Mouse (Mus musculus): ENCODE data around the gene Smurf2. TPM values are rescaled to one million over a fixed set of nuclear protein-coding genes. Genes with fewer than 3 reads are reported as not detected.
A peak's percentile ranks its signal among the peaks of the same experiment; 100 is the strongest.
"Not testable (repeated sequence)": the region's sequence is repeated elsewhere in the genome, so short reads cannot be mapped to it uniquely, and the experiment has no call there.

Smurf2 gene
- polyA plus RNA-seq, 1 experiment from 2014 or later, result 16.4 TPM

GRCm38 (mm10) chr11:106814601-106815320, 105.8 kb downstream of the Smurf2 start:
- H3K27me3 ChIP-seq (ENCODE audit: control insufficient read depth, insufficient read depth, low read depth, low read length), result no peaks in the 10 kb centered on the region
- 0 out of 2 replicates have a peak, but pooled peaks cover 2% of the 10 kb centered on the region for H3K4me1 ChIP-seq (replicated peaks; ENCODE audit: control insufficient read depth, insufficient read depth, low read length)
- ATAC-seq (ENCODE audit: low read depth), result no peak
- H3K9me3 ChIP-seq (ENCODE audit: control insufficient read depth, low read length), result no peaks in the 10 kb centered on the region
- peaks cover 44% of the 10 kb centered on the region for H3K36me3 ChIP-seq (ENCODE audit: control insufficient read depth, insufficient read depth, low read length)
- no peak overlapping the region for H3K27ac ChIP-seq (ENCODE audit: low read length)
- no peak overlapping the region for H3K4me3 ChIP-seq (ENCODE audit: low read length)
- no peak overlapping the region for H3K4me2 ChIP-seq (ENCODE audit: low read depth, low read length)
- WGBS, result 66% methylated on average over 14 of the region's 14 CpGs
- no peak overlapping the region for H3K9ac ChIP-seq (ENCODE audit: low read length)

GRCm38 (mm10) chr11:106812410-106813136, 107.9 kb downstream of the Smurf2 start:
- H3K4me1 ChIP-seq (replicated peaks; ENCODE audit: control insufficient read depth, insufficient read depth, low read length), result no peaks in the 10 kb centered on the region
- H3K27me3 ChIP-seq (ENCODE audit: control insufficient read depth, insufficient read depth, low read depth, low read length), result no peaks in the 10 kb centered on the region
- no peak overlapping the region for H3K4me3 ChIP-seq (ENCODE audit: low read length)
- no peak for ATAC-seq (ENCODE audit: low read depth)
- H3K9ac ChIP-seq (ENCODE audit: low read length), result no peak overlapping the region
- no peak overlapping the region for H3K27ac ChIP-seq (ENCODE audit: low read length)
- peaks cover 39% of the 10 kb centered on the region for H3K36me3 ChIP-seq (ENCODE audit: control insufficient read depth, insufficient read depth, low read length)
- no peak overlapping the region for H3K4me2 ChIP-seq (ENCODE audit: low read depth, low read length)
- WGBS, result 86% methylated on average over 7 of the region's 7 CpGs
- no peaks in the 10 kb centered on the region for H3K9me3 ChIP-seq (ENCODE audit: control insufficient read depth, low read length)

- H3K9me3 ChIP-seq (ENCODE audit: control insufficient read depth, low read length); H3K9ac ChIP-seq (ENCODE audit: low read length); H3K27ac ChIP-seq (ENCODE audit: low read length); H3K4me2 ChIP-seq (ENCODE audit: low read depth, low read length); H3K4me3 ChIP-seq (ENCODE audit: low read length); H3K27me3 ChIP-seq (ENCODE audit: control insufficient read depth, insufficient read depth, low read depth, low read length); ATAC-seq (ENCODE audit: low read depth); H3K4me1 ChIP-seq (replicated peaks; ENCODE audit: control insufficient read depth, insufficient read depth, low read length): not testable (repeated sequence)
- 40% methylated on average over 1 of the region's 1 CpGs for WGBS
- H3K36me3 ChIP-seq (ENCODE audit: control insufficient read depth, insufficient read depth, low read length), result peaks cover 30% of the 10 kb centered on the region
Measured at GRCm38 (mm10) chr11:106807442-106807841, 113.1 kb downstream of the Smurf2 start.

GRCm38 (mm10) chr11:106802069-106802627, 118.4 kb downstream of the Smurf2 start:
- H3K27ac ChIP-seq (ENCODE audit: low read length), result no peak overlapping the region
- peaks cover 42% of the 10 kb centered on the region for H3K36me3 ChIP-seq (ENCODE audit: control insufficient read depth, insufficient read depth, low read length)
- H3K4me2 ChIP-seq (ENCODE audit: low read depth, low read length), result no peak overlapping the region
- H3K4me1 ChIP-seq (replicated peaks; ENCODE audit: control insufficient read depth, insufficient read depth, low read length), result no peaks in the 10 kb centered on the region
- H3K9me3 ChIP-seq (ENCODE audit: control insufficient read depth, low read length), result peaks cover 4% of the 10 kb centered on the region; the same call in 1 of the 2 replicates
- H3K9ac ChIP-seq (ENCODE audit: low read length), result no peak overlapping the region
- H3K27me3 ChIP-seq (ENCODE audit: control insufficient read depth, insufficient read depth, low read depth, low read length), result no peaks in the 10 kb centered on the region
- H3K4me3 ChIP-seq (ENCODE audit: low read length), result no peak overlapping the region
- ATAC-seq (ENCODE audit: low read depth), result no peak
- WGBS, result 89% methylated on average over 10 of the region's 10 CpGs

GRCm38 (mm10) chr11:106795679-106796078, 124.8 kb downstream of the Smurf2 start:
- Histone ChIP-seq H3K9ac (ENCODE audit: low read length) (no peak overlapping the region), H3K4me3 (ENCODE audit: low read length) (no peak overlapping the region), H3K27me3 (ENCODE audit: control insufficient read depth, insufficient read depth, low read depth, low read length) (no peaks in the 10 kb centered on the region), H3K36me3 (ENCODE audit: control insufficient read depth, insufficient read depth, low read length) (peaks cover 26% of the 10 kb centered on the region), H3K9me3 (ENCODE audit: control insufficient read depth, low read length) (peaks cover 4% of the 10 kb centered on the region; the same call in 1 of the 2 replicates), H3K4me1 (replicated peaks; ENCODE audit: control insufficient read depth, insufficient read depth, low read length) (0 out of 2 replicates have a peak, but pooled peaks cover 2% of the 10 kb centered on the region), H3K4me2 (ENCODE audit: low read depth, low read length) (no peak overlapping the region), H3K27ac (ENCODE audit: low read length) (no peak overlapping the region)
- ATAC-seq (ENCODE audit: low read depth), result peak; percentile 52; the same call in 1 of the 2 replicates
- 55% methylated on average over 9 of the region's 9 CpGs for WGBS

GRCm38 (mm10) chr11:106793846-106794245, 126.7 kb downstream of the Smurf2 start:
- H3K27me3 ChIP-seq (ENCODE audit: control insufficient read depth, insufficient read depth, low read depth, low read length), result no peaks in the 10 kb centered on the region
- H3K9ac ChIP-seq (ENCODE audit: low read length), result no peak overlapping the region
- peaks cover 21% of the 10 kb centered on the region for H3K36me3 ChIP-seq (ENCODE audit: control insufficient read depth, insufficient read depth, low read length)
- H3K4me2 ChIP-seq (ENCODE audit: low read depth, low read length), result no peak overlapping the region
- no peak overlapping the region for H3K27ac ChIP-seq (ENCODE audit: low read length)
- H3K4me3 ChIP-seq (ENCODE audit: low read length), result no peak overlapping the region
- peaks cover 4% of the 10 kb centered on the region; the same call in 1 of the 2 replicates for H3K9me3 ChIP-seq (ENCODE audit: control insufficient read depth, low read length)
- WGBS, result 80% methylated on average over 4 of the region's 4 CpGs
- no peak for ATAC-seq (ENCODE audit: low read depth)
- peaks cover 5% of the 10 kb centered on the region; the same call in 1 of the 2 replicates for H3K4me1 ChIP-seq (replicated peaks; ENCODE audit: control insufficient read depth, insufficient read depth, low read length)

GRCm38 (mm10) chr11:106789649-106790048, 130.9 kb downstream of the Smurf2 start:
- Histone ChIP-seq H3K9me3 (ENCODE audit: control insufficient read depth, low read length) (no peaks in the 10 kb centered on the region), H3K9ac (ENCODE audit: low read length) (peak overlapping the region; percentile 98), H3K36me3 (ENCODE audit: control insufficient read depth, insufficient read depth, low read length) (peaks cover 19% of the 10 kb centered on the region), H3K4me3 (ENCODE audit: low read length) (peak overlapping the region; percentile 70), H3K27me3 (ENCODE audit: control insufficient read depth, insufficient read depth, low read depth, low read length) (no peaks in the 10 kb centered on the region), H3K4me2 (ENCODE audit: low read depth, low read length) (peak overlapping the region; percentile 90), H3K4me1 (replicated peaks; ENCODE audit: control insufficient read depth, insufficient read depth, low read length) (peaks cover 9% of the 10 kb centered on the region), H3K27ac (ENCODE audit: low read length) (peak overlapping the region; percentile 99)
- 0% methylated on average over 6 of the region's 6 CpGs for WGBS
- ATAC-seq (ENCODE audit: low read depth), result no peak

- H3K27ac ChIP-seq (ENCODE audit: low read length), result peak within 1 kb of the TSS; percentile 99
- H3K9ac ChIP-seq (ENCODE audit: low read length), result peak within 1 kb of the TSS; percentile 98
- peak; percentile 93 for ATAC-seq (ENCODE audit: low read depth)
- peaks cover 9% of the 10 kb centered on the region for H3K4me1 ChIP-seq (replicated peaks; ENCODE audit: control insufficient read depth, insufficient read depth, low read length)
- no peaks in the 10 kb centered on the region for H3K27me3 ChIP-seq (ENCODE audit: control insufficient read depth, insufficient read depth, low read depth, low read length)
- peak within 1 kb of the TSS; percentile 90 for H3K4me2 ChIP-seq (ENCODE audit: low read depth, low read length)
- peaks cover 25% of the 10 kb centered on the region for H3K36me3 ChIP-seq (ENCODE audit: control insufficient read depth, insufficient read depth, low read length)
- peak within 1 kb of the TSS; percentile 70 for H3K4me3 ChIP-seq (ENCODE audit: low read length)
- under 1% methylated on average over 58 of the region's 58 CpGs for WGBS
- no peaks in the 10 kb centered on the region for H3K9me3 ChIP-seq (ENCODE audit: control insufficient read depth, low read length)
Measured at GRCm38 (mm10) chr11:106788775-106789459, 131.6 kb downstream of the Smurf2 start, which contains the start of the genes Ddx5 and Cep95. Gene Ddx5, minus strand, starts transcription at chr11:106789185. Gene Cep95, plus strand, starts transcription at chr11:106789252.
